Mouse (Mus musculus): ENCODE results near the gene Mthfd2l.

Mthfd2l gene

DNA sequence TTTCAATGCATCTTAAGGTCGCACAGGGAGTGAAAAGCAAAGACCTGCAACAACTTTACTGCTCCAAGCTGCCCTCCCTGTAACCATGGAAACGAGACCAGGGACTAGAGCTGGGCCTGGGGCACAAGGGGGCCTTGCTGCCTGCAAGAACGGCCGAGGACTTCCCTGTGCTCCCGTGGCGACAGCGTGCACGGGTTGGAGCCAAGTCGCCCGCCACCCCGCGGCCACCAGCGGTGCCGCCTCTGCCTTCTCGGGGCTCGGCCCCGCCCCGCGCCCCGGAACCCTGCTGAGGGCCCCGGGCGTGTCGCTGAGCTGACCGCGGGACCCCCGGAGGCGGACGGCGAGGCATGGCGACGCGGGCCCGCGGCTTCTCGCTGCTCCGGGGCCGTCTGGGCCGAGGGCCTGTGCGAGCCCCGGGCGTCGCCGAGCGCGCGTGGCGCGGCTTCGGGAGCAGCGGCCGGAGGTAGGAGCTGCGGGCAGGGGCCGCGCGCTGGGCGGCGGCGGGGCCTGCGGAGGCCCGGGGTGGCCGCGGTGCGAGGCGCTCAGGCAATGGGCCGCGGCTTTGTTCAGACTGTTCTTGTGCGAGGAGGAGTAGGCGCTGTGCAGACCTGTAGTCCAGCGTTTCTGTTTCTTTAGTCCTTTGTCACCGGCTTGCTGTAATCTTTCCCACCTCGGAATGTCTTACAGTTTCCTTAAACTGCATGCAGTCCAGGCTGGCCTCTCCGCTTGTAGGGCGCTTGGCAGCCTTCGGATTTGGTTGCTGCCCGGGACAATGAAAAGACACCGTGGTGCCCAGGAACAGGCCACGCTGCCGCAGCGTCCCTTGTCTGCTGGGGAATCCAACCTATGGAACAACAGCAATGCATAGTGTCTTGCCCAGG, at the start of gene Mthfd2l:
TSS of gene Mthfd2l (plus strand) at position 147 of the 881 bp plus-strand sequence.
- peak; percentile 78 for DNase-seq (ENCODE audit: low spot score)

DNA sequence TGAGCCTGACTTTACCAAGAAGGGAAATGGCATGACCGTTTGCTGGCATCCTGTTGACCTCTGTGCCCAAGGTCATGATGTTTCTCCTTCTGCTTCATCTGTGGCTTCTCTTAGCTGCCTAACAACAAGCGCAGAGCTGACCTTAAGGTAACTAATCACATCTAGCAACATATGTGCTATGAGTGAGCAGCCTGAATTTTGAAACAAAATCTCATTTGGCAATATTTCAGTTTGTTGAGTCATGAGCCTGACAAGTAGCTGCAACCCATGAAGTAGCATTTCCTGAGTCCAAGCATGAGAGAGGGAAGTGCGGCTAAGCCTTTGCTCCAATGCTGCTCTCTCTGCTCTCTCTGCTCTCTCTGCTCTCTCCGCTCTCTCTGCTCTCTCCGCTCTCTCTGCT, 49.2 kb upstream of the Mthfd2l start:
- DNase-seq (ENCODE audit: low spot score) = no peak

DNA sequence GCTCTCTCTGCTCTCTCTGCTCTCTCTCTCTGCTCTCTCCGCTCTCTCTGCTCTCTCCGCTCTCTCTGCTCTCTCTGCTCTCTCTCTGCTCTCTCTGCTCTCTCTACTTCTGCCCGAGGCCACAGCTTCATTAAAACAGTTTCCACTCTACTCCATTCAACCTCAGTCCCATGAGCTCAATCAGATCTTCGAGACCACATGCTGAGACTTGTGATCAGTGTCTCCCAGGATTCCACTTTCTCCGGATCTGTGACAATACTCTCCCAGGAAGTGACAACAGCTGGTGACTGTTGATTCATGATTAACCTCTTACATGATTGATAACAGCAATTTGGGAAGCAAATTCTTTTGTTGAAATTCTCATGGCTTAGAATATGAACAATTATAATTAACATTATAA, 48.8 kb upstream of the Mthfd2l start:
- DNase-seq (ENCODE audit: low spot score) = no peak

DNA sequence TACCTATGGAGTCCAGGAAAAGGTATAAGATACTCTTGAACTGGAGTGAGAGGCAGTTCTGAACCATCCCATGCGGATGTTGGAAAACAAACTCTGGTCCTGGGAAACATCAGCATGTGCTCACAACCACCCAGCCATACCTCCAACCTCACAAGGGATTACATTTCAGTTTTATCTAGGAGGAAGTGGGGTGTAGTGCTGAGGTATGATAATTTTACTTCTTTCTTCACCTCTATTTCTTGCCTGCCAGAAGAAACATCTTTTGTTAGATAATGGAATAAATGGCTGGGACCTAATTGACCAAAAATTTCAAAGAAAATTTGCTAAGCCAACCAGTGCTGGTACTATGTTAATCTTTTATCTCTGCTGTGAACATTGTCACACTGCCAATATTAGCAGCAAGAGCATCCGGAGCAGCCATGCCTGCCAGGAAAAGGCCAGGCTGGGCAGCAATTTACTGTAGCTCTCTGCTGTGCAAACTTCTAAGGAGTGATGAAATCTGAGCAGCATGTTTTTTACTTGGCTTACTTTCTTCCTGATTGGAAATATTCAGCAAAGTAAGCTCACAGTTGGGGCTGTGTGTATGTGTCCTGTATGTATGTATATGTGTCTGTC, 46.2 kb upstream of the Mthfd2l start:
- no peak for DNase-seq (ENCODE audit: low spot score)

DNA sequence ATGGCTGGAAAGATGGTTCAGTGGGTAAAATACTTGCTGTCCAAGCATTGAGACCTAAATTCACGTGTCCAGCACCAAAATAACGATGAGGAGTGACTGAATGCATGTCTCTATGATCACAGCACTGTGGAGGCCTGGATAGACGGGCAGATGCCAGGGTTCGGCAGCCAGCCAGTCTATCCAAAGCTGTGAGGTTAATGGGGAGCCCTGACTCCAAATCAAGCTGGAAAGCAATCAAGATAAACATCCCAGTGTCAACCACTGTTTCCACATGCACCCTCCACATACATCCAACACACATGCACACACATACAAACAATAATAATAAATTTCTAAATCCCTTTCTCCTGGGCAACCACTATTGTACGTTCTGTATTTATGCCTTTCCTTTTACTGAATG, 42.3 kb upstream of the Mthfd2l start:
- no peak for DNase-seq (ENCODE audit: low spot score)

- DNase-seq (ENCODE audit: low spot score) = no peak
These were observed 40.1 kb upstream of the Mthfd2l start, which contains the start of gene Cxcl1 for GRCm38 (mm10) chr5:90890519-90891463. Cxcl1 (plus strand) TSS chr5:90891241.

- DNase-seq (ENCODE audit: low spot score) = no peak
These were observed 39.5 kb upstream of the Mthfd2l start for GRCm38 (mm10) chr5:90891464-90891813.

DNA sequence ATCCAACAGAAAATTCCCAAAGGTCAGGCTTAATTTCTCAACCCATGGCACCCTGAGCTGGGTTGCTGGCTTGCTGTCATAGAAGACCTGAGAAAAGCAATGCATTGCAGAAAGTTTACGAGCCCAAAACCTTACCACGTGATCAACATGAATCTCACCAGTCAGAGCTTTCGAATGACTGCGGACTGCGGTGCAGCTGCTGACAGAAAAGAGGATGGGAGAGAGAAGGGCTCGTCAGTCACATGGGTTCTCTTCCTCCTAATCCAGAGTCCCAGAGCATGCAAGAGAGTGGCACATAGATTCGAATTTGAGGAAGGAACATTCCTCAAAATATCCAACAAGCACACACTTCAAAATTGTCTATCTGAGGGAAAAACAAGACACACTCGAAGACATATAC, 36.7 kb upstream of the Mthfd2l start:
- DNase-seq (ENCODE audit: low spot score) = no peak

DNA sequence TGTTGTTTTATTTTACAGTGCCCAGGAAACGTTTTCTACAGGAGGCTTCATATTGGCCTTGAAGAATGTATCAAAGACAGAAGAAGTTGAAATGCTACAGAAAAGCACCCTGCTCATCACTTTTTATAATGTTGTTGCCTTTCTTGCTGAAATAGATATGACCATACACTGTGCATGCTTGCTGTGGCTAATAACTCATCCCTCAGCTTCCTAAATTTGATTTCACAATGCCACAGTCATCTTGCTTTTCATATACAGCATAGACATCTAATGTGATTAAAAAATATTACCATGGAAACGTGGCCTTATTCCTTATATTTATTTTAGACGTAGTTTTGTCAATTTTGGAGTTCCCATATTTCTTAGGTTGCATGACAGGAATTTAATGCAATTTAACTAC, 33.5 kb upstream of the Mthfd2l start:
- DNase-seq (ENCODE audit: low spot score) = no peak

- DNase-seq (ENCODE audit: low spot score) = no peak
These were observed 31.6 kb upstream of the Mthfd2l start for GRCm38 (mm10) chr5:90899308-90899707.

- DNase-seq (ENCODE audit: low spot score) = no peak
These were observed 30.8 kb upstream of the Mthfd2l start for GRCm38 (mm10) chr5:90900147-90900546.

DNA sequence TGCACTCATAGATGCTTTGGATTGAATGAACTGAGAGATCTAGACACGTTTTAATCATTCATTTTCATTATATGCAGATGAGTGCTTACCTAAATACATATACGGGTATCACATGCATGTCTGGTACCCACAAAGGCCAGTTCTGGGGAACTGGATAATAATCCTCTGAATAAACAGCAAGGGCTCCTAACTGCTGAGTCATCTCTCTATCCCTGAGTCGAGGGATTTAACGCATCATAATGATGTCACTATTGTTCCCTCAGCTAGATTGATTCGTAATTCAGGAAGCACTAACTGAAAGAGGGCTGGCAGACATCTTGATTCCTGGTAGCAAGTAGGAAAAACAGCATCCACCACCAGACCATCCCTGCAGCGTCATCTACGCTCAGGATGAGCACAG, 30.2 kb upstream of the Mthfd2l start:
- DNase-seq (ENCODE audit: low spot score) = no peak

DNA sequence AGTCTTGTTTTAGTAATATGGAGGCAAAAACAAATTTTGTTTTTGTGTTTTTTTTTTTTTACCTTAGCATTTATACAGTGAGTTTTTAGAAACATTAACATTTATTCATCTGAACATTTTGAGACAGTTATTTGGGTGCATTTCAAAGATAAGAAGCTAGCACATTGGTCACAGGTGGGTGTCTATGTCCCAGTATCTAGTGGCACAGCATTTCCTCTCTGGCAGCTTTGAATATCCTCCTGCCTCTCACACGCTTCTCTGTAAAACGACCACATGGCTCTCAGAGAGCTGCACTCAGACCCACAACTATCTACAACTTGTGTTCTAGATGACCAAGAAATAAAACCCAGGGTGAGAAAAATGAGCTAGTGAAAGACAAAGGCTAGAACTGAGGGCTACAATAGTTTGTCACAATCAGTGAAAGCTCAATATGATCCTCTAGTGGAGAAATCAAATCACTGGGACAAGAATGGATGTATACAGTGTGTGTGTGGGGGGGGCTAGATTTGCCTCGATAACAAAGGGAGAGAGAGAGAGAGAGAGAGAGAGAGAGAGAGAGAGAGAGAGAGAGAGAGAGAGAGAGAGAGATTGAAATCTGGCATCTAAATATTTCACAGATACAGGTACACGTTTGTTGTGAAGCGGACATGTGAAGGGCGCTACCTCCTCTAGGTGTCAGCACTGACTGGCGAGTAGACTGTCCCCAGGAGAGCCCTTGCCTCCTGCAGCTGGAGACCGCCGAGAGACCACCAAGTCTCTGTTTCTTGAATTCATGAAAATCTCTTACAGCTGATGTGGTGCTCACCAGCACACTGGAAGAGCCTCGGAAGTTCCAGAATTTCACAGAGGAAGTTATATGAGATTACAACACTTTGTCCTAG, 28.3 kb upstream of the Mthfd2l start:
- DNase-seq (ENCODE audit: low spot score) = no peak

DNA sequence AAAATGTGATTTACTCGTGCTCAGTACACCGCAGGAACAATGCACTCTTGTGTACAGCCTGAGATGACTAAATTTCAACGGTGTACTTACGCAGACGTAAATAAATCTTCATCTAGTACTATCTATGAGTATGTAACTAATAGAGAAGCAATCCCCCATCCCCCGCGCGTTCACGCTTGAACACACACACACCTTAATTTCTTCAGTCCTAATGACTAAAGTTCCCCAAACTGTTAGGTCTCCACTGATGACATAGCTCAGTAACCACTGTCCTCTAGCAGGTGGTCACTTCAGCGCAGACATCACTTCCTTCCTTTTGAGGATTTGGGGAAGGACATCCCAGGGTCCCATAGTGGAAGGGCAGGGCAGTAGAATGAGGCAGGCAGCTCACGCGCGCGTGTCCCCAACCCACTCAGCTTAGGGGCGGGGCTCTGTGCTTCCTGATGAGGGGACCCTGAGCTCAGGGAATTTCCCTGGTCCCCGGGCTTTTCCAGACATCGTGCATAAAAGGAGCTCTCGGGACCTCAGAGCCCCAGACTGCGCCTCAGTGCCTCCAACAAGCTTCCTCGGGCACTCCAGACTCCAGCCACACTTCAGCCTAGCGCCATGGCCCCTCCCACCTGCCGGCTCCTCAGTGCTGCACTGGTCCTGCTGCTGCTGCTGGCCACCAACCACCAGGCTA, 27.4 kb upstream of the Mthfd2l start, which contains the start of gene Cxcl2:
TSS of gene Cxcl2 (plus strand) at position 533 of the 682 bp plus-strand sequence.
- DNase-seq (ENCODE audit: low spot score) = no peak

- DNase-seq (ENCODE audit: low spot score) = no peak
These were observed 21.9 kb upstream of the Mthfd2l start for GRCm38 (mm10) chr5:90908983-90909382.

DNA sequence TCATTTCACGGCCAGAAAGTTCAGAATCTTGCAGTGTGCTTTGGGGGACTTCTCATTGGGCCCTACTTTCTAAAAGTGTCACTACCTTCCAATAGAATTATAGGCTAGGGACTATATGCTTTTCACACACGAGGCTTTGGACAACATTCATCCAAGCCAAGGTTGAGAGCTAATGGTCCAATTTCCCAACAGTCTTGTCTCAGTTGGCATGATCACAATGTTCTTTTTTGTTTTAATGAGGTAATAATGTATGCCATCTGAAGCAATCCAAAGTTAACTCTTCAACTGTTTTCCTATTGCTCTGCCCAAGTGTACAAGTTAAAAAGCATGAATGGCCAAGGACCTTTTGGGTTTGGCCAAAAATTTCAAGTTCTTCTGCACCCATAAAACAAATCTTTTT, 11.4 kb upstream of the Mthfd2l start:
- DNase-seq (ENCODE audit: low spot score) = no peak

- DNase-seq (ENCODE audit: low spot score) = no peak
These were observed 8.0 kb upstream of the Mthfd2l start for GRCm38 (mm10) chr5:90922958-90923357.

DNA sequence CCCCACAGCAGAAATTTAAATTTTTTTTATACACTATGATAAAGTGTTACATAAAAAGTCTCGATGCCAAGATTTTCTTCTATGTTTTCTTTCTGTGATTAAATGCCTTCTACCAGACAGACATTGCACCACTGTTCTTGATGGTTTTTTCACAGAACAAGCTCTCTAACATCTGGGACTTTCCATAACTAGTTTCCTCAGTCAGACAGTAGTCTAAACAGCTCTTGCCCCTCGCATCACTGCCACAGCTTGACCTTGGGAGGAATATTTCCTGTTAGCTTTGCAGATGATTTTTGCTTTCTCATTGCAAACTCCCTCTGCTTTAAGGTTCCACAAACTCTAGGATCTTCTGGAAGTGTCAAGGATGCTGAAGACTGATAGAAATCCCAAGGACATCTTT, 371 bp upstream of the Mthfd2l start:
- no peak for DNase-seq (ENCODE audit: low spot score)

- DNase-seq (ENCODE audit: low spot score) = no peak
These were observed 994 bp downstream of the Mthfd2l start for GRCm38 (mm10) chr5:90931911-90932310.

DNA sequence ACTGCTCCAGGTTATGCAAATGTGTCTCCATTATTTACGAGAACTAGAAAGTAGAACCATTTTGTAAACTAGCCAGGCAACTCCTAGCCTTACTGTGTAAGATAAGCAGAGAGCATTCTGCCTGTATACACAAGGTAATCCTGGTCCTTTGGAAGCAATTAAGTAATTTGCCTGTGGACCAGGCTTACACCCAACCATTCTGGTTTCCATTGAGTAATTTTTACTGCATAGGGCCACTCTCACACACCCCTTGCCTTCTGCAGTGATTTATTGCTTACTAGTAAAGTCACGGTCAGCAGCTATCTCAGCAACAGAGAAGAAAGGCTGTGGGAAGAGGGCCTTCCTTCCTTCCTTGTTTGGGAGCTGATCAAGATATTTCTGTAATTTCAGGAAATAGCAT, 5.8 kb downstream of the Mthfd2l start:
- DNase-seq (ENCODE audit: low spot score) = no peak

DNA sequence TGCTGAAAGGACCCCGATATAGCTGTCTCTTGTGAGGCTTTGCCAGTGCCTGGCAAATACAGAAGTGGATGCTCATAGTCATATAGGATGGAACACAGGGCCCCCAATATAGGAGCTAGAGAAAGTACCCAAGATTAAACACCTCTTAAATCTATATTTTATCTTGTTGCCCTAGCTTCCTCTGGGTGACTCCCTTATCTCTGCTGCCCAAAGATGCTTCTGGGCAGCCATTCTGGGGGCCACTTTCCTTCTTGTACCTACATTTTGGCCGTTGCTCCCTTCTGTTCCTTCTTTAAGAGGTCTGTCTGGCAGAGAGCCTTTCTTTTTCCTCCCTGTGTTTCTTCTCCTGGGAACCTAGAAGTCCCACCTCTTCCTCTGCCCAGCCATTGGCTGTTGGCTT, 14.5 kb downstream of the Mthfd2l start:
- DNase-seq (ENCODE audit: low spot score) = no peak
